Mouse (Mus musculus) heart, adult 2 months (tissue): Measurements from ENCODE around the gene Rnf123. TPM values are rescaled to one million over a fixed set of nuclear protein-coding genes. Genes with fewer than 3 reads are reported as not detected.

Experiments used
- DNase-seq, 2 experiments: peaks; one replicate each; pipeline ENCODE4 v3.0.0; 2021
- H3K27ac ChIP-seq: fragments of 200-600 bp; 2 replicates; pipeline ENCODE4 v1.8.1; 2022
- H3K27me3 ChIP-seq: fragments of 200-500 bp; 2 replicates; pipeline ENCODE4 v1.6.1; 2012; ENCODE audit warnings: mild to moderate bottlenecking, low read length, inconsistent platforms, mixed read lengths; ENCODE audit not compliant: control insufficient read depth, insufficient read depth
- H3K36me3 ChIP-seq: fragments of 200-500 bp; 2 replicates; pipeline ENCODE4 v1.6.1; 2012; ENCODE audit warnings: low read length, inconsistent platforms; ENCODE audit not compliant: control insufficient read depth, insufficient read depth
- H3K4me1 ChIP-seq: fragments of 200-500 bp; 2 replicates; pipeline ENCODE4 v1.6.1; 2011; ENCODE audit warnings: low read length; ENCODE audit not compliant: control insufficient read depth, insufficient read depth
- H3K4me3 ChIP-seq: fragments of 200-600 bp; 2 replicates; pipeline ENCODE4 v1.8.1; 2022
- H3K79me2 ChIP-seq: fragments of 200-500 bp; replicated peaks from 2 replicates; pipeline ENCODE4 v1.6.1; 2012; ENCODE audit warnings: mild to moderate bottlenecking, inconsistent platforms, low read length, moderate library complexity, mixed read lengths; ENCODE audit not compliant: control insufficient read depth, insufficient read depth
- H3K9ac ChIP-seq: fragments of 200-500 bp; 2 replicates; pipeline ENCODE4 v1.6.1; 2012; ENCODE audit warnings: low read depth, mild to moderate bottlenecking, control low read depth, inconsistent platforms, low read length, mixed read lengths
- CTCF ChIP-seq: fragments of 200-600 bp; IDR thresholded peaks from 2 replicates; pipeline ENCODE4 v1.8.1; 2022; ENCODE audit warnings: antibody characterized with exemption, mild to moderate bottlenecking, moderate library complexity
- EP300 ChIP-seq: fragments of 200-500 bp; IDR thresholded peaks from 2 replicates; pipeline ENCODE4 v1.6.1; 2011; ENCODE audit warnings: low read depth, low read length, control low read depth; ENCODE audit not compliant: insufficient read depth
- POLR2A ChIP-seq: fragments of 200-500 bp; IDR thresholded peaks from 2 replicates; pipeline ENCODE4 v1.6.1; 2011; ENCODE audit warnings: mild to moderate bottlenecking, low read depth, low read length, control low read depth; ENCODE audit not compliant: insufficient read depth
- WGBS: fragments of 180-500 bp; shearing (Covaris S2); methylation state at CpG from one replicate; pipeline ENCODE4 v1.1.7; 2018; 5-methylcytosine and 5-hydroxymethylcytosine counted together
- intact Hi-C: fragments of 180-260 bp; cut with DNase I; formaldehyde crosslinking; loops from one replicate; pipeline ENCODE4 v1.15.1; 2025
- polyA plus RNA-seq: library from polyadenylated mRNA; depleted of rRNA; stranded (reverse); fragments of >200 nt; gene quantifications from 2 replicates; pipeline ENCODE4 v1.2.3, GENCODE M21; 2012
- total RNA-seq, 2 experiments: library from RNA; stranded (reverse); gene quantifications; 2 replicates each; pipeline ENCODE4 v1.2.3; 2021

Rnf123 gene
- total and polyA plus RNA-seq, 3 experiments = 79.3 to 114 (median 86.7) TPM

DNA sequence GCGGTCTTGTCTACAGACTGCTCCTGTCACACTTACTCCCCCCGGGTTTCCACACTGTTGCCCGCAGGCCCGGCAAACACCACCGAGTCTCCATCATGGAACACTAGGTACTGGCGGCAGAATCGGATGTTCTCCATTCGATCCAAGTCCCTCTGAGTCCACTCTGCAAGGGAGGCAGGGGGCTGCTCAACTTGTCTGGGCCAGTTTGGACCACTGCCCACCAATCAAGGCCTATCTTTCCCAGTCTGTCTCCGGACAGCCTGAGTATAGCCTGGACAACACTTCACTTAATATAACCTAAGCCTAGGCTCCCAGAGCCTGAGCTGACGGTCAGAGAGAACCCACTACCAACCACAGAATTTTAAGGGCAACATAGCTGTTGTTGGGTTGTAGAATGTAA is 10.4 kb upstream of the Rnf123 start:
- peak overlapping the region; percentile 83 for H3K4me3 ChIP-seq
- TF ChIP-seq POLR2A = no peak
- no peak for TF ChIP-seq EP300
- no peak for TF ChIP-seq CTCF
- intact Hi-C loops = no loop called here
- no peak for DNase-seq
- no peaks in the 10 kb centered on the region for H3K79me2 ChIP-seq
- no peaks in the 10 kb centered on the region for H3K36me3 ChIP-seq
- WGBS = 66% methylated on average over 10 of the region's 10 CpGs
- H3K27ac ChIP-seq = no peak overlapping the region
- H3K4me1 ChIP-seq = peaks cover 3% of the 10 kb centered on the region
- H3K27me3 ChIP-seq = no peaks in the 10 kb centered on the region
- H3K9ac ChIP-seq = 0 out of 2 replicates have a peak overlapping the region, but pooled peaks have one; percentile 3

DNA sequence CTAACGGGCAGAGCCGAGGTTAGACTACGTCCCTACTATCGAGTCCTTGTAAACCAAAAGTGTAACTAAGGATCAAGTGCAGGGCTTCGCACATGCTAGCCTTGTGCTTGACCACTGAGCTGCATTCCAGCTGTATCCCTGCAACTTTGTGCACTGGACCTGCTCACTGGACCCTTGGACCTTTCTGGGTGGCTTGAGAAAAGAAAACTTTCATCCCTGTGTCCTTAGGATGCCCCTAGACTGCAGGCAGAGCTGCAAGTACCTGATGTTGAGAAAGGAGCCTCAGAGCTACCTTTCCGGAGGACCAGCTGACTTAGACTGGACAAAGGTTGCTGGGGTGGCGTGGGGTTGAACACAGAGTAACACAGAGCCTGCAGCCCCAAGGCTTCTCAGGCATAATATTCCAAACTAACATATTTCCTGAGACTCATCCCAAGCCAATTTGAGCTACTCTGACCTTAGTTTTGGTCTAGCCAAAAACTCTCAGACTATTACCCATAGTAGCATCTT is 7.5 kb upstream of the Rnf123 start:
- DNase-seq = no peak
- Histone ChIP-seq H3K4me1 (peaks cover 3% of the 10 kb centered on the region), H3K27me3 (no peaks in the 10 kb centered on the region), H3K4me3 (no peak overlapping the region), H3K36me3 (no peaks in the 10 kb centered on the region), H3K79me2 (no peaks in the 10 kb centered on the region), H3K9ac (no peak overlapping the region), H3K27ac (no peak overlapping the region)
- 96% methylated on average over 7 of the region's 7 CpGs for WGBS
- no peak for TF ChIP-seq EP300
- no peak for TF ChIP-seq POLR2A
- no peak for TF ChIP-seq CTCF
- intact Hi-C loops = no loop called here

DNA sequence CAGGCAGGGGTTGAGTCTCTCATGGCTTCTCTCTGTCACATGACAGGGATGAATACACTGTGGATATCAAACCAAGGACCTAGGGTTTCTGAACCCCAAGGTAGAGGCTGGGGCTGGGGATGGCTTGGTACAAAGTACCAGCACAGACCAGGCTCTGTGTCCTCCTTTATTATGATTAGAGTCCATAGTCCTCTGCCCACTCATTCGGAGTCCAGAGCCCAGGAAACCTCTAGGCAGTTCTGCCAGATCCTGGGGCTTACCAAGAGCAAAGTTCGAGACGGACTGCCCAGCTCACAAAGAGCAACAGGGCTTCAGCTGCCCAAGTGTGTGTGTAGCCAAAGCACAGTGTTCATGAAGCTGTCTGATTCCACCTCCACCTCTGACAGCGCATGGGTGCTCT is 2.1 kb upstream of the Rnf123 start:
- H3K36me3 ChIP-seq = no peaks in the 10 kb centered on the region
- TF ChIP-seq EP300 (no peak), CTCF (no peak), POLR2A (no peak)
- no peaks in the 10 kb centered on the region for H3K4me1 ChIP-seq
- H3K27ac ChIP-seq = no peak overlapping the region
- H3K27me3 ChIP-seq = no peaks in the 10 kb centered on the region
- 95% methylated on average over 4 of the region's 4 CpGs for WGBS
- H3K4me3 ChIP-seq = no peak overlapping the region
- DNase-seq = no peak
- intact Hi-C loops = no loop called here
- H3K9ac ChIP-seq = no peak overlapping the region
- no peaks in the 10 kb centered on the region for H3K79me2 ChIP-seq

DNA sequence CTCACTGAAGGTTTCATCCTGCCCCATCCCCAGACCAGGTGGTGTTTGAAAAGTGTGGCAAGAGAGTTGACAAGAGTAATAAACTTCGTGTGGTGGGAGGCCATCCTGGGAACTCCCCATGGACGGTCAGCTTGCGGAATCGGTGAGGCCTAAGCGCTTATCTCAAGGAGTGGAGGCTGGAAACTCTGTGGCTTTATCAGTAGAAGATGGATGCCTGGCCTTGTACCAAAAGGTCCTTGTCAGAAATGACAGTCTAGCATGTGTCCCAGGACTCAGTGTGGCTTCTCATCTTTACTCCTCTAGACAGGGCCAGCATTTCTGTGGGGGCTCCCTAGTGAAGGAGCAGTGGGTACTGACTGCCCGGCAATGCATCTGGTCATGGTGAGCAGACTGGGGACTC is 415 bp upstream of the Rnf123 start:
- Histone ChIP-seq H3K27ac (no peak overlapping the region), H3K4me3 (no peak overlapping the region), H3K9ac (no peak overlapping the region), H3K36me3 (no peaks in the 10 kb centered on the region), H3K27me3 (no peaks in the 10 kb centered on the region), H3K4me1 (peaks cover 3% of the 10 kb centered on the region), H3K79me2 (no peaks in the 10 kb centered on the region)
- no peak for DNase-seq
- whole genome bisulfite sequencing = 54% methylated on average over 6 of the region's 6 CpGs
- intact Hi-C loops = no loop called here
- TF ChIP-seq CTCF = no peak
- 0 out of 2 replicates have a peak, but pooled peaks have one; percentile 5 for TF ChIP-seq POLR2A
- TF ChIP-seq EP300 = no peak

DNA sequence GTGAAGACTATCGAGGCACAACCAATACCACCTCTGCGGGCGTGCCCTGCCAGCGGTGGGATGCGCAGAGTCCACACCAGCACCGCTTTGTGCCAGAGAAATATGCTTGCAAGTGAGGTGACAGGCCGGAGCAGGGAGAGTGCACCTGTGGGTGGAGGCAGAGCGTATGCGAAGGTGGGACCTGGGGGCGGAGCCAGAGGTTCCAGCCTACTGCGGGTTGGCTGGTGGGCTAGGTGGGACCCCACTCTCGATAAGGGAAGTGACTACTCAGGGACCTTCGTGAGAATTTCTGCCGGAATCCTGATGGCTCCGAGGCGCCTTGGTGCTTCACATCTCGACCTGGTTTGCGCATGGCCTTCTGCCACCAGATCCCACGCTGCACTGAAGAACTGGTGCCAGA is 597 bp downstream of the Rnf123 start:
- TF ChIP-seq POLR2A = no peak
- TF ChIP-seq EP300 = no peak
- TF ChIP-seq CTCF = no peak
- H3K36me3 ChIP-seq = no peaks in the 10 kb centered on the region
- no peaks in the 10 kb centered on the region for H3K79me2 ChIP-seq
- H3K4me1 ChIP-seq = peaks cover 6% of the 10 kb centered on the region
- no peak overlapping the region for H3K27ac ChIP-seq
- no peak for DNase-seq
- intact Hi-C loops = no loop called here
- H3K9ac ChIP-seq = no peak overlapping the region
- no peaks in the 10 kb centered on the region for H3K27me3 ChIP-seq
- WGBS = 8% methylated on average over 19 of the region's 19 CpGs
- H3K4me3 ChIP-seq = no peak overlapping the region

DNA sequence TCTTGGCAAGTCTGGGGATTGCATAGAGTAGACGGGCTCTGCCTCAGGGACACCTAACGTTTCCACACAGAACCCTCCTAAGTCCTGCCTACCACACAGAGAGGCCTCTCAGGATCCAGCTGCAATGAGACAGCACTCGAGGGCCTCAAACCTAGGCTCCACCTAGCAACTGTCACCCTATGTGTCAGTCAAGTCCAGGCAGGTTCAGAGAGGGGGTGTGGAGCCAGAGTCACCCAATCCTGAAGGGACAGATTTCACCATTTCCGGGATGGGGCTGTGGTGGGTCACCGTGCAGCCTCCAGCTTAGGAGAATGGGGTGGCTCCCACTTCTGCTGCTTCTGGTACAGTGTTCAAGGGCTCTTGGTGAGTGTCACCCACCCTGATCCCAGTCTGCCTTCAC is 3.0 kb downstream of the Rnf123 start, which contains the start of gene Mst1:
Mst1 (plus strand) TSS at position 269 of the 400 bp plus-strand sequence.
- H3K9ac ChIP-seq = peak within 1 kb of the TSS; percentile 71
- peak within 1 kb of the TSS; percentile 92 for H3K27ac ChIP-seq
- no peak for TF ChIP-seq EP300
- no peak for TF ChIP-seq POLR2A
- no peak for TF ChIP-seq CTCF
- intact Hi-C loops = no loop called here
- 82% methylated on average over 5 of the region's 5 CpGs for WGBS
- H3K4me1 ChIP-seq = peaks cover 6% of the 10 kb centered on the region
- H3K79me2 ChIP-seq = no peaks in the 10 kb centered on the region
- no peaks in the 10 kb centered on the region for H3K36me3 ChIP-seq
- no peak for DNase-seq
- H3K4me3 ChIP-seq = peak within 1 kb of the TSS; percentile 73
- no peaks in the 10 kb centered on the region for H3K27me3 ChIP-seq
